In the genomic region with DNA sequence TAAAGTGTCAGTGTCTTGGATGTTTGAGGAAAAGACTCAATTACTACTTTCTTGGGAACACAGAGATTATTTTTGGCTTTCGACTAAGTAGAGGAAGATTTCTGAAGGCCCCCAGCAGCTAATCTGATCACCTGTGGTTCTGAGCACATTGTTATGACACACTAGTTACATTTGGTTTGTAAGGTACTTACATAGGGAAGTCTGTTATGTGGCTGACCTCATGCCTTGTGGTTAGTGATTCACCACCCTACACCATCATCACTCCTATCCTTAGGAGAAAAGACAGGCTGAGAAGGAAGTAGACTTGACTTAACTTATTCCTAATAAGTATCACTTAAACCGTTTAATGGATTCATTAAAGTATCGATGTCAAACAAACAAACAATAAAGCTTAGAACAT, we compare ENCODE assay signal across 26 mouse cellular contexts.
"Had no signal": no experiment of that assay in that cellular context is flagged by ENCODE, and none has a peak within 500 bp of the region (broad histone marks: within the 10 kb centered on the region; RNA-seq: fewer than 3 reads in every experiment).

No protein-coding gene starts in this region.

- H3K4me2 ChIP-seq: heart, embryonic 11.5 days; heart, embryonic 13.5 days; heart, embryonic 15.5 days; hindbrain, embryonic 13.5 days; hindbrain, embryonic 15.5 days; kidney, embryonic 15.5 days; limb, embryonic 13.5 days; limb, embryonic 15.5 days; liver, embryonic 12.5 days had no signal

- ATAC-seq: hindbrain, postnatal 0 days; liver, embryonic 12.5 days had no signal

- H3K4me1 ChIP-seq: heart, embryonic 15.5 days; hindbrain, embryonic 13.5 days; hindbrain, embryonic 15.5 days; kidney, embryonic 15.5 days; limb, embryonic 13.5 days; limb, embryonic 15.5 days; liver, embryonic 12.5 days had no signal

- H3K27ac ChIP-seq: gastrocnemius, adult 2 months; heart, adult 2 months; heart, embryonic 13.5 days; heart, embryonic 15.5 days; hindbrain, embryonic 13.5 days; hindbrain, embryonic 15.5 days; hindbrain, postnatal 0 days; kidney, embryonic 15.5 days; kidney, postnatal 0 days; limb, embryonic 13.5 days; limb, embryonic 15.5 days; liver, embryonic 12.5 days; liver, embryonic 14.5 days had no signal

- DNase-seq: gastrocnemius, adult 2 months; gastrocnemius, postnatal 10 days; gastrocnemius, postnatal 36 days; heart, adult 2 months; heart, postnatal 14 days; heart, postnatal 36 days; kidney, adult 11 months; kidney, adult 2 months; kidney, adult 9 months; kidney, postnatal 14 days; kidney, postnatal 36 days; layer of hippocampus, adult 9-11 months; layer of hippocampus, postnatal 36 days; left cerebral cortex, postnatal 4 days had no signal

- H3K36me3 ChIP-seq: heart, embryonic 13.5 days; heart, embryonic 15.5 days; hindbrain, embryonic 13.5 days; hindbrain, embryonic 15.5 days; kidney, embryonic 15.5 days; limb, embryonic 13.5 days; limb, embryonic 15.5 days; liver, embryonic 12.5 days had no signal

- H3K27me3 ChIP-seq: heart, embryonic 13.5 days; heart, embryonic 15.5 days; hindbrain, embryonic 13.5 days; hindbrain, embryonic 15.5 days; kidney, embryonic 15.5 days; limb, embryonic 13.5 days; limb, embryonic 15.5 days; liver, embryonic 12.5 days had no signal

- H3K9me3 ChIP-seq: heart, embryonic 13.5 days; heart, embryonic 15.5 days; hindbrain, embryonic 15.5 days; kidney, embryonic 15.5 days; limb, embryonic 15.5 days; liver, embryonic 12.5 days had no signal

- H3K4me3 ChIP-seq: gastrocnemius, adult 2 months; heart, adult 2 months; heart, embryonic 13.5 days; heart, embryonic 15.5 days; hindbrain, embryonic 13.5 days; hindbrain, embryonic 15.5 days; kidney, embryonic 15.5 days; limb, embryonic 13.5 days; limb, embryonic 15.5 days; liver, embryonic 12.5 days had no signal

- H3K9ac ChIP-seq: heart, embryonic 13.5 days; heart, embryonic 15.5 days; hindbrain, embryonic 13.5 days; hindbrain, embryonic 15.5 days; kidney, embryonic 15.5 days; limb, embryonic 13.5 days; limb, embryonic 15.5 days; liver, embryonic 12.5 days; liver, embryonic 14.5 days had no signal
